Mouse (Mus musculus) large intestine, adult 2 months (tissue): ENCODE data around the gene Nphs2. TPM values are rescaled to one million over a fixed set of nuclear protein-coding genes. Genes with fewer than 3 reads are reported as not detected.

Experiments used
- DNase-seq: peaks from one replicate; pipeline ENCODE4 v3.0.0-alpha.2; 2012; ENCODE audit warnings: low read depth, low spot score
- WGBS: fragments of 180-500 bp; shearing (Covaris S2); methylation state at CpG from one replicate; pipeline ENCODE4 v1.1.7; 2018; 5-methylcytosine and 5-hydroxymethylcytosine counted together
- polyA plus RNA-seq: library from polyadenylated mRNA; depleted of rRNA; stranded (reverse); fragments of >200 nt; gene quantifications from 2 replicates; pipeline ENCODE4 v1.2.3, GENCODE M21; 2012; rRNA removed

Nphs2 gene
- polyA plus RNA-seq, 1 experiment = 0.02 TPM

DNA sequence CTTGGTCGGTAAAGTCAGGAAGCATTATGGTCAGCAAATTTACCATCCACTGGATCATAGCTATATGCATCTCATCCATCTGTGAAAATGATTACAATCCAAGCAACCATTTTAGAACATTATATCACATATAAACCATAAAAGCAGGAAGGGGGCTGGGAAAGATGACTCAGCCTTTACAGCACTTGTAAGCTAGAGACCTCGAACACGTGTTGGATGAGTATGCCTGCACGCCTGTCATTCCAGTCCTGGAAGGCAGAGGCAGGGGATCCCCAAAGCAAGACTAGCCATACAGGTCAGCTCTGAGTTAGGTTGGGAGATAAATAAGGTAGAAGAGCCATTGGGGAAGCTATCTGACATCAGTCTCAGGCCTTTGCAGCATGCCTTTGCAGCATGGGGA is 38.5 kb downstream of the Nphs2 start:
- no peak for DNase-seq
- WGBS = 46% methylated on average over 4 of the region's 4 CpGs

DNA sequence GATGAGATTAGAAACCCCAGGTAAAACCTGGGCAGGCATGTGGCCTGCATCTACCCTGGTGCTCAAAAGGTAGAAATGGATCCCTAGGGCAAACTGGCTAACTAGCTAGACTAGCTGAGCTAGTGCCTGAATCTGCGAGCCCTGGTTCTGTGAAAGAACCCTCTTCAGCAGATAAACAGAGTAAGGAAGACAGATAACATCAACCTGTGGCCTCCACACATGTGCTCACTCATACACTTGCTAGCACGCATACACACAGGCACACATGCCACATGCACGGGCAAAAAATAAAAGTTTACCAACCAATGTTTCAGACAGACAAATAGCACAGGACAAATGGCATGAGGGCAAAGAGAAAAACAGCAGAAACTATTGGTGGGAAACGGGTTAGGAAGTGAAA is 39.9 kb downstream of the Nphs2 start:
- DNase-seq = no peak
- 81% methylated on average over 4 of the region's 4 CpGs for WGBS

DNA sequence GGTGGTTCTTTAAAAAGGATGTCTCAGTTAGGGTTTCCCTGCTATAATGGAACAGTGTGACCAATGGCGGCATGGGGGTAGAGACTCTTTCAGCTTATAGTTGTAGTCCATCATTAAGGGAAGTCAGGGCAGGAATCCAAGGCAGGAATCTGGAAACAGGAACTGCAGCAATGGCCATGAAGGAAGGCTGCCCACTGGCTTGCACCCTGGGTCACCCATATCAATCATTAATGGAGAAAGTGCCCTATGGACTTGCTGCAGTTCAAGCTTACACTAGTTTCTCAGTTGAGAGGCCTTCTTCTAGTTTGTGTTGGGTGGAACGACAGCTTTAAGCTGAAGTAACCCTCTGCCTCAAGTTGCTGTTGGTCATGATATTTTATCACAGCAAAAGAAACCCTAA is 41.9 kb downstream of the Nphs2 start:
- no peak for DNase-seq
- WGBS = 74% methylated on average over 2 of the region's 2 CpGs

DNA sequence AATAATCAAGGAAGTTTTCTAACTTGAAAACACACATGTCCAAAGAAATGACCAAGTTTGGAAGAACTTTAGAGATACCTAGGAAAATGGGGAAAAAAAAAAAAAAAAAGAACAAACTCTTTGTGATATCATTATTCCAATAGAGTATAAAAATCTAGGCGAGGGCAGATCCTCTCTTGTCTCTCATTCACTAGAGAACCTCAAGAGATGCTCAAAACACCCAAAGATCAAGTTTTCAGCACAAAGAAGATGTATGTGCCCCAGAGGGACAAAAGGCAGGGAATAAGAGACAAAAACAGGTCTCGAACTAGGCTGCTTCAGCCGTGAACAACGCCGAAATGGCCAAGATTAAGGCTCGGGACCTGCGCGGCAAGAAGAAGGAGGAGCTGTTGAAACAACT is 55.2 kb downstream of the Nphs2 start, which contains the start of gene Gm2000:
Gm2000 (plus strand) TSS at position 301 of the 400 bp plus-strand sequence.
- no peak for DNase-seq
- WGBS = 89% methylated on average over 8 of the region's 8 CpGs

Other genes with a start within 250 kb of the Nphs2 start
- gene Fam163a, start 105.7 kb upstream of the Nphs2 start, polyA plus RNA-seq = 0.29 and 0.48 TPM in 2 replicates
- not detected in 2 replicates for gene Tdrd5, start 7.1 kb upstream of the Nphs2 start, polyA plus RNA-seq
- gene Gm2000, start 55.3 kb downstream of the Nphs2 start, polyA plus RNA-seq = 20.2 and 36.3 TPM in 2 replicates
- not detected in 2 replicates for gene Axdnd1, start 110.4 kb downstream of the Nphs2 start, polyA plus RNA-seq
- gene Soat1, start 163.6 kb downstream of the Nphs2 start, polyA plus RNA-seq = 10.4 and 16.4 TPM in 2 replicates
- 12.6 and 22.1 TPM in 2 replicates for gene Gm10031, start 213.3 kb downstream of the Nphs2 start, polyA plus RNA-seq
- gene Abl2, start 248.1 kb downstream of the Nphs2 start, polyA plus RNA-seq = 1.9 and 2.4 TPM in 2 replicates